Mouse (Mus musculus) thymus, adult 2 months (tissue): ENCODE measurements around the gene Arrdc4.

Source experiments
- CTCF ChIP-seq: fragments of 200-500 bp; IDR thresholded peaks from 2 replicates; pipeline ENCODE4 v1.5.1; 2012; ENCODE audit warnings: mild to moderate bottlenecking, control low read depth, low read length, moderate library complexity, borderline replicate concordance; ENCODE audit not compliant: control insufficient read depth, poor library complexity, insufficient read depth; ENCODE audit errors: extremely low read depth
- POLR2A ChIP-seq: fragments of 200-500 bp; IDR thresholded peaks from 2 replicates; pipeline ENCODE4 v1.6.1; 2012; ENCODE audit warnings: mild to moderate bottlenecking, low read length, control low read depth, moderate library complexity; ENCODE audit not compliant: control insufficient read depth, poor library complexity, insufficient read depth; ENCODE audit errors: extremely low read depth

- TF ChIP-seq POLR2A = no peak
- no peak for TF ChIP-seq CTCF
Measured at GRCm38 (mm10) chr7:68788711-68789110, 39.7 kb upstream of the Arrdc4 start.
